Mouse (Mus musculus): ENCODE measurements around the gene Fmo2. TPM values are rescaled to one million over a fixed set of nuclear protein-coding genes. Genes with fewer than 3 reads are reported as not detected.

Gene Fmo2
- total and polyA plus RNA-seq, 3 experiments, result not detected

- DNase-seq (ENCODE audit: low read depth, low spot score), result no peak
These were observed 6.5 kb downstream of the Fmo2 start for GRCm38 (mm10) chr1:162891980-162892451.

GRCm38 (mm10) chr1:162888646-162889045, 9.9 kb downstream of the Fmo2 start:
- H3K4me1 ChIP-seq (ENCODE audit: control insufficient read depth in 1 of 2, insufficient read depth in 2 of 2, low read length in 2 of 2), result no peaks in the 10 kb centered on the region
- no peak for TF ChIP-seq SMC3 (IDR thresholded peaks at IDR 0.05; ENCODE audit: low read depth, low read length)
- no peak for TF ChIP-seq CHD1 (IDR thresholded peaks at IDR 0.05; ENCODE audit: low read depth, low read length)
- TF ChIP-seq CTCF (IDR thresholded peaks at IDR 0.05 in 2 of 3, conservative IDR thresholded peaks at IDR 0.05 in 1 of 3; ENCODE audit: control insufficient read depth in 1 of 3, insufficient read depth in 1 of 3, low read depth in 2 of 3, low read length in 3 of 3, poor library complexity in 1 of 3, severe bottlenecking in 1 of 3), result no peak
- TF ChIP-seq TBP (IDR thresholded peaks at IDR 0.05; ENCODE audit: low read depth, low read length), result no peak
- TF ChIP-seq RCOR1 (IDR thresholded peaks at IDR 0.05; ENCODE audit: low read depth, low read length), result no peak
- no peak for TF ChIP-seq RAD21 (IDR thresholded peaks at IDR 0.05; ENCODE audit: low read depth, low read length)
- no peak for TF ChIP-seq ZNF384 (IDR thresholded peaks at IDR 0.05; ENCODE audit: low read depth, low read length)
- no peak for TF ChIP-seq ZC3H11A (IDR thresholded peaks at IDR 0.05; ENCODE audit: low read depth, low read length)
- TF ChIP-seq NRF1 (IDR thresholded peaks at IDR 0.05; ENCODE audit: insufficient read depth, low read depth, low read length, poor library complexity, severe bottlenecking), result no peak
- TF ChIP-seq GATA1 (IDR thresholded peaks at IDR 0.05; ENCODE audit: low read depth, low read length), result no peak
- no peak for TF ChIP-seq USF1 (IDR thresholded peaks at IDR 0.05; ENCODE audit: low read depth, low read length)
- no peak for TF ChIP-seq MAZ (IDR thresholded peaks at IDR 0.05; ENCODE audit: low read depth, low read length)
- TF ChIP-seq SIN3A (IDR thresholded peaks at IDR 0.05; ENCODE audit: low read length), result no peak
- no peak for TF ChIP-seq MEF2A (IDR thresholded peaks at IDR 0.05; ENCODE audit: extremely low read depth, insufficient replicate concordance, low read depth, low read length, poor library complexity, severe bottlenecking)
- TF ChIP-seq POLR2AphosphoS5 (IDR thresholded peaks at IDR 0.05; ENCODE audit: borderline replicate concordance, low read depth, low read length), result no peak
- TF ChIP-seq TAL1 (IDR thresholded peaks at IDR 0.05; ENCODE audit: low read length), result no peak
- no peak for TF ChIP-seq HCFC1 (IDR thresholded peaks at IDR 0.05; ENCODE audit: low read depth, low read length)
- H3K4me3 ChIP-seq (ENCODE audit: control insufficient read depth in 1 of 2, insufficient read depth in 1 of 2, low read depth in 2 of 2, low read length in 2 of 2), result no peak overlapping the region
- no peak overlapping the region for H3K27ac ChIP-seq (ENCODE audit: control insufficient read depth, low read depth, low read length)
- no peaks in the 10 kb centered on the region for H3K79me2 ChIP-seq (ENCODE audit: control insufficient read depth, insufficient read depth, low read length, poor library complexity)
- H3K9me3 ChIP-seq (replicated peaks; ENCODE audit: insufficient read depth, low read length), result no peaks in the 10 kb centered on the region
- no peaks in the 10 kb centered on the region for H3K27me3 ChIP-seq (ENCODE audit: control insufficient read depth in 1 of 2, insufficient read depth in 2 of 2, low read length in 2 of 2)
- H3K9ac ChIP-seq (ENCODE audit: control insufficient read depth, low read depth, low read length, poor library complexity, severe bottlenecking), result no peak overlapping the region
- no peaks in the 10 kb centered on the region for H3K36me3 ChIP-seq (ENCODE audit: control insufficient read depth in 1 of 2, insufficient read depth in 2 of 2, low read length in 2 of 2)
- DNase-seq (ENCODE audit: low read depth, low spot score), result no peak

More at GRCm38 (mm10) chr1:162891980-162892451, 6.5 kb downstream of the Fmo2 start:
- Histone ChIP-seq H3K4me1 (ENCODE audit: control insufficient read depth in 1 of 2, insufficient read depth in 2 of 2, low read length in 2 of 2) (no peaks in the 10 kb centered on the region), H3K27ac (ENCODE audit: control insufficient read depth, low read depth, low read length) (no peak overlapping the region), H3K27me3 (ENCODE audit: control insufficient read depth in 1 of 2, insufficient read depth in 2 of 2, low read length in 2 of 2) (no peaks in the 10 kb centered on the region), H3K79me2 (ENCODE audit: control insufficient read depth, insufficient read depth, low read length, poor library complexity) (no peaks in the 10 kb centered on the region), H3K36me3 (ENCODE audit: control insufficient read depth in 1 of 2, insufficient read depth in 2 of 2, low read length in 2 of 2) (no peaks in the 10 kb centered on the region), H3K9ac (ENCODE audit: control insufficient read depth, low read depth, low read length, poor library complexity, severe bottlenecking) (no peak overlapping the region), H3K4me3 (ENCODE audit: control insufficient read depth in 1 of 2, insufficient read depth in 1 of 2, low read depth in 2 of 2, low read length in 2 of 2) (no peak overlapping the region), H3K9me3 (replicated peaks; ENCODE audit: insufficient read depth, low read length) (no peaks in the 10 kb centered on the region)
- TF ChIP-seq ETS1 (IDR thresholded peaks at IDR 0.05; ENCODE audit: low read depth, low read length) (no peak), USF1 (IDR thresholded peaks at IDR 0.05; ENCODE audit: low read depth, low read length) (no peak), POLR2AphosphoS2 (IDR thresholded peaks at IDR 0.05; ENCODE audit: low read length) (no peak), MYB (IDR thresholded peaks at IDR 0.05; ENCODE audit: low read depth, low read length) (no peak), MYC (IDR thresholded peaks at IDR 0.05; ENCODE audit: low read depth, low read length) (no peak), MAFK (IDR thresholded peaks at IDR 0.05; ENCODE audit: borderline replicate concordance, low read depth, low read length) (no peak), CTCF (IDR thresholded peaks at IDR 0.05 in 2 of 3, conservative IDR thresholded peaks at IDR 0.05 in 1 of 3; ENCODE audit: control insufficient read depth in 1 of 3, insufficient read depth in 1 of 3, low read depth in 2 of 3, low read length in 3 of 3, poor library complexity in 1 of 3, severe bottlenecking in 1 of 3) (no peak), TBP (IDR thresholded peaks at IDR 0.05; ENCODE audit: low read depth, low read length) (no peak), EP300 (IDR thresholded peaks at IDR 0.05; ENCODE audit: low read depth in 1 of 2, low read length in 2 of 2) (no peak), ZKSCAN1 (IDR thresholded peaks at IDR 0.05; ENCODE audit: low read depth, low read length) (no peak), USF2 (IDR thresholded peaks at IDR 0.05; ENCODE audit: borderline replicate concordance in 1 of 2, insufficient read depth in 1 of 2, low read depth in 1 of 2, low read length in 2 of 2) (no peak), MAZ (IDR thresholded peaks at IDR 0.05; ENCODE audit: low read depth, low read length) (no peak), RCOR1 (IDR thresholded peaks at IDR 0.05; ENCODE audit: low read depth, low read length) (no peak), NELFE (IDR thresholded peaks at IDR 0.05; ENCODE audit: low read depth, low read length) (no peak), HCFC1 (IDR thresholded peaks at IDR 0.05; ENCODE audit: low read depth, low read length) (no peak), CHD2 (IDR thresholded peaks at IDR 0.05; ENCODE audit: low read length) (no peak), POLR2AphosphoS5 (IDR thresholded peaks at IDR 0.05; ENCODE audit: borderline replicate concordance, low read depth, low read length) (no peak), MEF2A (IDR thresholded peaks at IDR 0.05; ENCODE audit: extremely low read depth, insufficient replicate concordance, low read depth, low read length, poor library complexity, severe bottlenecking) (no peak)

All from MEL (cell line).